Mouse (Mus musculus) heart, embryonic 13.5 days (tissue): Measurements from ENCODE around the gene Ggps1. TPM values are rescaled to one million over a fixed set of nuclear protein-coding genes. Genes with fewer than 3 reads are reported as not detected.
"Not testable (repeated sequence)": the region's sequence is repeated elsewhere in the genome, so short reads cannot be mapped to it uniquely, and the experiment has no call there.

Experiments
- ATAC-seq: fragments of 200-750 bp; cut with Nextera tagmentation; 2 replicates; pipeline ENCODE4 v1.8.0; 2017; ENCODE audit warnings: moderate TSS enrichment; ENCODE audit not compliant: insufficient number of reproducible peaks, low FRiP score, low TSS enrichment; ENCODE audit errors: extremely low read depth
- H3K27ac ChIP-seq: fragments of 300-500 bp; sonication (generic); replicated peaks from 2 replicates; pipeline ENCODE4 v1.5.1; 2015; ENCODE audit warnings: moderate library complexity, mild to moderate bottlenecking, inconsistent platforms
- H3K27me3 ChIP-seq: fragments of 300-500 bp; sonication (generic); replicated peaks from 2 replicates; pipeline ENCODE4 v1.6.1; 2015; ENCODE audit warnings: mild to moderate bottlenecking, inconsistent platforms
- H3K36me3 ChIP-seq: fragments of 300-500 bp; sonication (generic); 2 replicates; pipeline ENCODE4 v1.6.1; 2015; ENCODE audit warnings: mild to moderate bottlenecking, inconsistent platforms
- H3K4me1 ChIP-seq: fragments of 300-500 bp; sonication (generic); 2 replicates; pipeline ENCODE4 v1.6.1; 2015; ENCODE audit warnings: inconsistent platforms
- H3K4me2 ChIP-seq: fragments of 300-500 bp; sonication (generic); 2 replicates; pipeline ENCODE4 v1.6.1; 2015; ENCODE audit warnings: inconsistent platforms, mild to moderate bottlenecking, moderate library complexity
- H3K4me3 ChIP-seq: fragments of 300-500 bp; sonication (generic); 2 replicates; pipeline ENCODE4 v1.5.1; 2015; ENCODE audit warnings: moderate library complexity, mild to moderate bottlenecking, inconsistent platforms
- H3K9ac ChIP-seq: fragments of 300-500 bp; sonication (generic); 2 replicates; pipeline ENCODE4 v1.6.1; 2015; ENCODE audit warnings: inconsistent platforms, mild to moderate bottlenecking, moderate library complexity
- H3K9me3 ChIP-seq: fragments of 300-500 bp; sonication (generic); 2 replicates; pipeline ENCODE4 v1.6.1; 2016; ENCODE audit warnings: inconsistent platforms
- WGBS: fragments of 180-500 bp; shearing (Covaris S2); methylation state at CpG from one replicate; pipeline ENCODE4 v1.1.7; 2015; ENCODE audit warnings: mixed read lengths; 5-methylcytosine and 5-hydroxymethylcytosine counted together
- polyA plus RNA-seq: library from polyadenylated mRNA; unstranded; fragments of >200 nt; fragmentation: Nextera tagmentation; extraction: Ambion mirVana; gene quantifications from 2 replicates; pipeline ENCODE4 v1.2.1, GENCODE M21; 2015

The Ggps1 gene
- polyA plus RNA-seq, 1 experiment from 2014 or later: 40.9 TPM

DNA sequence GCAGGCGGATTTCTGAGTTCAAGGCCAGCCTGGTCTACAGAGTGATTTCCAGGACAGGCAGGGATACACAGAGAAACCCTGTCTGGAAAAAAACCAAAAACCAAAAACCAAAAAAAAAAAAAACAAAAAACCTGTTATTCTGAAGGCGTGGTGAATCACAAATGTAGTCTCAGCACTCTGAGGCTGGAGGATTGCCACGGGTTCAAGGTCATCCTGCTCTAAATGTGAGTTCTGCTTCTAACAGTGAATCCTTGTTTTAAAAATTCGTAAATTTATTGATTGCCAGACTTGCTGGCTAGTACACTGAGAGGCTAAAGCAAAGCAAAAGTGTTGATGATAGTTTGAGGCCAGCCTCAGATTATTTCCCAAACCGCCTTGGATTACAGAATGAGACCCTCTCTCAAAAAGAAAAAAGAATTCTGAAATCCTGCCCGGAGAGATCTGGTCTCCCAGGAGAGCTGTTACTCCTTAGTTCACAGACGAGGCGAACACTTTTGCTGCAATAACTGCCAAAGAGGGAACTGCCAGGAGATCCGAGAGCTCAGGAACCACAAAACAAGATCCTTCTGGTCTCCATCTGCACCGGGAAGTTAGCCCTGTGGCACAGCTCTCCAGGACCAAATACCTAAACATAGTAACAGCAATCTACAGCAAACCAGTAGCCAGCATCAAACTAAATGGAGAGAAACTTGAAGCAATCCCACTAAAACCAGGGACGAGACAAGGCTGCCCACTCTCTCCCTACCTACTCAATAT lies 27.2 kb downstream of the Ggps1 start:
- ATAC-seq: no peak
- no peaks in the 10 kb centered on the region for H3K36me3 ChIP-seq
- no peaks in the 10 kb centered on the region for H3K27me3 ChIP-seq
- no peak overlapping the region for H3K4me3 ChIP-seq
- WGBS: 91% methylated on average over 11 of the region's 11 CpGs
- no peak overlapping the region for H3K4me2 ChIP-seq
- no peak overlapping the region for H3K27ac ChIP-seq
- no peak overlapping the region for H3K9ac ChIP-seq
- H3K9me3 ChIP-seq: no peaks in the 10 kb centered on the region
- H3K4me1 ChIP-seq: peaks cover 30% of the 10 kb centered on the region

DNA sequence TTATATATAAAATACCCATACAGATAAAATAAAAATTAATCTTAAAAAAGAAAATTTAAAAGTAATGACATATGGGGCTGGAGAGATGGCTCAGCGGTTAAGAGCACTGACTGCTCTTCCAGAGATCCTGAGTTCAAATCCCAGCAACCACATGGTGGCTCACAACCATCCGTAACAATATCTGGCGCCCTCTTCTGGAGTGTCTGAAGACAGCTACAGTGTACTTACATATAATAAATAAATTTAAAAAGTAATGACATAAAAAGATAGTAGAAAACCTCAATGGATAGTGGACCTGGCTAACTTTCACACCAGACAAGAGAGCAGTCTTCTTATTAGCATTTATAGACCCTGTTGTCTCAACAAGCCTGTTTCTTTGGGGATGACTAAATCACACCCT lies 27.9 kb downstream of the Ggps1 start:
- not testable (repeated sequence) for H3K9me3 ChIP-seq, H3K4me2 ChIP-seq, H3K36me3 ChIP-seq, H3K4me3 ChIP-seq, ATAC-seq, H3K9ac ChIP-seq, H3K27ac ChIP-seq, H3K27me3 ChIP-seq
- WGBS: 85% methylated on average over 3 of the region's 3 CpGs
- peaks cover 23% of the 10 kb centered on the region for H3K4me1 ChIP-seq

DNA sequence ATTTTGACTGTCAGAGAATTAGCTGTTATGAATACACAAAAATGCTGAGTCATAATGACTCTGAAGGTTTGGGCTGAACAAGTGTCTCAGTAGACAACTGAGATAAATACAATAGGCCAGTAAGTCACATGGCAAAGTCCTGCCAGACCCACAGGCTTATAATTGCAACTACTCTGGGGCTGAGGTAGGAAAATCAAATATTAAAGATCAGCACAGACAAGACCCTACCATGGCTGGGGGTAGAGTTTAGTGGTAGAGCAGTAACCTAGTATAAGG lies 29.3 kb downstream of the Ggps1 start:
- no peaks in the 10 kb centered on the region for H3K27me3 ChIP-seq
- no peak overlapping the region for H3K9ac ChIP-seq
- no peaks in the 10 kb centered on the region for H3K9me3 ChIP-seq
- peaks cover 5% of the 10 kb centered on the region for H3K36me3 ChIP-seq
- H3K4me2 ChIP-seq: no peak overlapping the region
- H3K27ac ChIP-seq: peak overlapping the region; percentile 36; the same call in 1 of the 2 replicates
- no peak overlapping the region for H3K4me3 ChIP-seq
- ATAC-seq: peak; percentile 71
- H3K4me1 ChIP-seq: peaks cover 20% of the 10 kb centered on the region

DNA sequence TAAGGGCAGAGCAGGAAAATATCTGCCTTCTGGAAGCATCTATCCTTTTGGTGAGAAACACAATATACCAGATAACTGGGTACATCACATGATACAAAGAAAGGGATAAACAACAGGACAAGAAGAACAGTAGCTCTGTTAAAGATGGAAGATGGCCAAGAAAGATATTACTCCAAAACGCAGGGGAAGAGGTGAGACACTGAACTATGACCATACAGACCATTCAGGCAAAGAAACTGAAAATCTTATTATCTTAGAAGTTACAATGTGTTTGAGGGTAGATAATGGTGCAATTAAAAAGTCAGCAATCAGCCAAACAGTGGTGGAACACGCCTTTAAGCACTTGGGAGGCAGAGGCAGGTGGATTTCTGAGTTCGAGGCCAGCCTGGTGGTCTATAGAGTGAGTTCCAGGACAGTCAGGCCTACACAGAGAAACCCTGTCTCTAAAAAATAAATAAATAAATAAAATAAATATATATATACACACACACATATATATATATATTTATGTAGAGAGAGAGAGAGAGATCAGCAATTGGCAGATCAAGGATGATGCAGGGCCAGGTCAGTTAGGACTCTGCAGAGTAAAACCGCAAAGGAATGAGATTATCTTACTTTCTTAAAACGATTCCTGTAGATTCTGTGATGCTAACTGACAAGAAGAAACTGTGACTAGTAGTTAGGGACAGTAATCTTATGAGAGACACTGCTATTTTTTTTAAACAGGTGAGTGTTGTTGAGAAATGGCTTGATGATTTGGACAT lies 29.8 kb downstream of the Ggps1 start:
- 75% methylated on average over 5 of the region's 5 CpGs for WGBS
- Histone ChIP-seq H3K27me3 (no peaks in the 10 kb centered on the region), H3K9me3 (no peaks in the 10 kb centered on the region), H3K27ac (peak overlapping the region; percentile 42), H3K4me3 (no peak overlapping the region), H3K36me3 (peaks cover 10% of the 10 kb centered on the region), H3K4me1 (peaks cover 16% of the 10 kb centered on the region), H3K9ac (no peak overlapping the region), H3K4me2 (no peak overlapping the region)
- peak; percentile 31; the same call in 1 of the 2 replicates for ATAC-seq

DNA sequence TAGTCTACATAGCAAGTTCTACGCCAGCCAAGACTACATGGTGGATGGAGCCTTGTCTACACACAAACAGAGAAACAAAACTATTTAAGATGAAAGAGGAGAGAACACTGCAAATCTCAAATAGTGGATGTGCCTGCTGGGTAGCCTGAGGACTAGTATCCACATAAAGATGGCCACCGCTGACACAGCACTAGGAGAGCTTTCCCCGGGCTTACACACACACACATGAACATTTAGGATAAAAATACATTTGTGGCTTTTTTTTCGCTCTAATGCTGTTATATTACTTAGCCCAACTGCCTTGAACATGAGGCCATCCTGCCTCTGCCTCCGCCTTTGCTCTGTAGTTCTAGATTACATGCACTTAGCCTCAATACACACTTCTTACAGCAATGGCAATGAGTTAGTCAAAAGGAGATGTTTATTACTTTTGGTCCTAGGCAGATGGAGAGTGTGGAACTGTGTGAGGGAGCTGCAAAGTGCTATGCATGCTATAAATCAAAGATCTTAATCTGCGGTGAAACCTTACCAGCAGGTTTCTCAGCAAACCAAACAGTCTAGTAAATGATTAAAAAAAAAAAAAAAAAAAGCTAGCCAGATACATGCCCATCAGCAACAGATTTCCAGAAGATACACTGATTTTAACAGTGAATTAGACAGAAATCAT lies 37.0 kb downstream of the Ggps1 start:
- no peaks in the 10 kb centered on the region for H3K9me3 ChIP-seq
- H3K36me3 ChIP-seq: peaks cover 39% of the 10 kb centered on the region
- no peak overlapping the region for H3K4me3 ChIP-seq
- H3K4me1 ChIP-seq: no peaks in the 10 kb centered on the region
- 92% methylated on average over 6 of the region's 6 CpGs for whole genome bisulfite sequencing
- no peak overlapping the region for H3K4me2 ChIP-seq
- no peak overlapping the region for H3K9ac ChIP-seq
- H3K27me3 ChIP-seq: no peaks in the 10 kb centered on the region
- no peak overlapping the region for H3K27ac ChIP-seq
- ATAC-seq: no peak

DNA sequence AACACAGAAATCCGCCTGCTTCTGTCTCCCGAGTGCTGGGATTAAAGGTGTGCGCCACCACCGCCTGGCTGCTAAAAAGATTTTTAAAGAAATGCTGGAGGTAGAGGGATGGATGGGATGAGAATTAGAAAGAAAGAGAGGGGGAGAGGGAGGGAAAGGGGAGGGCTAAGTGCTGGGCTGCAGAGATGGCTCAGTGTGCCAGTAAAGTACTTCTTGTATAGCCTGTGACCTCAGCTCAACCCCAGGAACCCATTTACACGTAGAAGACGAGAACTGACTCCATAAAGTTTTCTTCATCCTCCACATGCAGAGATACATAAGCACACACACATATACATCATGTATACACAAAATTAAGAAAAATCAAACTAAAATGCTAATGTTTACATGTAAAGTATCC lies 37.7 kb downstream of the Ggps1 start:
- Histone ChIP-seq H3K27me3 (no peaks in the 10 kb centered on the region), H3K9me3 (no peaks in the 10 kb centered on the region), H3K4me2 (peak overlapping the region; percentile 11; the same call in 1 of the 2 replicates), H3K9ac (no peak overlapping the region), H3K4me1 (no peaks in the 10 kb centered on the region), H3K4me3 (no peak overlapping the region), H3K27ac (no peak overlapping the region), H3K36me3 (peaks cover 39% of the 10 kb centered on the region)
- WGBS: 88% methylated on average over 6 of the region's 6 CpGs
- ATAC-seq: no peak

DNA sequence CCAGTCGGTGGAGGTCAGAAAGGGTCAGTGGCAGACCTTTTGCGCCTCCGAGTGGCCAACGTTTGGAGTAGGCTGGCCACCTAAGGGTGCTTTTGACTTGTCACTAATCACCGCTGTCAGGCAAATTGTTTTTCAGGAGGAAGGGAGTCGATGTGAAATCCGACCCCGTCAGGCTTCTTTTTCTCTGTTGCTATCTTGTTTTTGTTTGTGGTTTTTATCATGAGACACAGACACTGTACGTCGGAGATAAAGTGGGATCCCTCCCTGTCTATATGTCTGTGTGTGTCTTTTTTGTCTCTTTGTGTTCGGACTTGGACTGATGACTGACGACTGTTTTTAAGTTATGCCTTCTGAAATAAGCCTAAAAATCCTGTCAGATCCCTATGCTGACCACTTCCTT lies 41.9 kb downstream of the Ggps1 start:
- ATAC-seq, H3K9ac ChIP-seq, H3K4me1 ChIP-seq, H3K27ac ChIP-seq, H3K9me3 ChIP-seq, H3K27me3 ChIP-seq, H3K4me3 ChIP-seq, H3K4me2 ChIP-seq: not testable (repeated sequence)
- 35% methylated on average over 9 of the region's 12 CpGs for WGBS
- H3K36me3 ChIP-seq: peaks cover 42% of the 10 kb centered on the region

DNA sequence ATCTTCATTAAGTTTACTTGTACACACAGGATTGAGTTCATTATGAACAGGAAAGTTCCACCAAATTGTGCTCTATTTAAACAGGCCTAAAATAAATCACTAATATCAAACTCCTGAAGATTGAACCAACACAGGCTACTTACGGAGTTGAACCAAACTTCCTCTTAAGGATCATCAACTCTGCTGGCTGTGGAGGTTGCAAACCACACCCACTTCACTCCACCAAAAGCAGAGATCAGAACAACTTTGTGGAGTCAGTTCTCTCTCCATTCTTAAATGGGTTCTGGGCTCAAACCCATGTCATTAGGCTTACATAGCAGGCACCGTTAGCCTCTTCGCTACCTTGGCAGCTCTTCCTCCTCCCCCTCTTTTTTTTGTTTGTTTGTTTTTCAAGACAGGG lies 44.4 kb downstream of the Ggps1 start:
- no peak for ATAC-seq
- 90% methylated on average over 3 of the region's 3 CpGs for WGBS
- H3K36me3 ChIP-seq: peaks cover 45% of the 10 kb centered on the region

DNA sequence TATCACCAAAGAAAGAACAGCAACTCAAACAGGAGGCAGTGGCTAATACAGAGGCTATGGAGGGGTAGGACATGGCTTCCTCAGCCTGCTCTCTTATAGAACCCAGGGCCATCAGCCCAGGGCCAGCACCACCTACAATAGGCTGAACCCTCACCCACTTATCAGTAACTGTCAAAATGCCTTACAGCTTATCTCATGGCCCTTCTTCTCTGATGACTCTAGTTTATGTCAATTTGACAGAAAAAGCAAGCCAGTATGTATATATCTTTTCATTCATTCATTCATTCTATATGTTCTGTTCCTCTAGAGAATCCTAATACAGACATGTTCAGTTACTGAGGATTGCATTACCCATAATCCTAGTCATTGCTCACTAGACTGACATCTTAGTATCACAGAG lies 45.0 kb downstream of the Ggps1 start:
- H3K9ac ChIP-seq: no peak overlapping the region
- 0 out of 2 replicates have a peak, but pooled peaks cover 4% of the 10 kb centered on the region for H3K4me1 ChIP-seq
- H3K4me3 ChIP-seq: no peak overlapping the region
- no peak overlapping the region for H3K4me2 ChIP-seq
- H3K27me3 ChIP-seq: no peaks in the 10 kb centered on the region
- H3K9me3 ChIP-seq: no peaks in the 10 kb centered on the region
- H3K27ac ChIP-seq: no peak overlapping the region
- no peak for ATAC-seq
- H3K36me3 ChIP-seq: peaks cover 51% of the 10 kb centered on the region

More for the DNA sequence above, 44.4 kb downstream of the Ggps1 start:
- H3K27me3 ChIP-seq: no peaks in the 10 kb centered on the region
- no peak overlapping the region for H3K4me2 ChIP-seq
- H3K27ac ChIP-seq: no peak overlapping the region
- H3K9ac ChIP-seq: no peak overlapping the region
- H3K9me3 ChIP-seq: no peaks in the 10 kb centered on the region
- no peak overlapping the region for H3K4me3 ChIP-seq
- H3K4me1 ChIP-seq: 0 out of 2 replicates have a peak, but pooled peaks cover 4% of the 10 kb centered on the region

DNA sequence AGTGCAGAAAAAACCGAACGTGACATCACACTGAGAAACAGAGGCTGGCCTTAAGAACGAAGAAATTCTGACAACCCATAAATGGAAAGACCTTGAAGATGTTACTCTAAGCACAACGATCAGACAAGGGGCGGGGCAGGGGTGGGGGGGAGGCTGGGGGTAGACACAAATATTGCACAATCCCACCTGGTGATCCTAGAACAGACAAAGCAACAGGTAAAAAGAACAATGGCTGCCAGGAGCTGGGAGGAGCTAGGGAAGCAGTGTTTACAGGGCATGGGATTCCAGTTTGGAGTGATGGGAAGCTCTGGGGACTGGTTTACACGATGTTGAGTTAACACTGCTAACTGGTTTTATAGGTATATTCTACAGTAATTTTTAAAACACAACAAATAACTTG lies 47.7 kb downstream of the Ggps1 start:
- 90% methylated on average over 6 of the region's 6 CpGs for WGBS
- Histone ChIP-seq H3K36me3 (peaks cover 74% of the 10 kb centered on the region), H3K9ac (no peak overlapping the region), H3K27me3 (no peaks in the 10 kb centered on the region), H3K27ac (no peak overlapping the region), H3K9me3 (no peaks in the 10 kb centered on the region), H3K4me1 (0 out of 2 replicates have a peak, but pooled peaks cover 4% of the 10 kb centered on the region), H3K4me2 (no peak overlapping the region), H3K4me3 (no peak overlapping the region)
- no peak for ATAC-seq

DNA sequence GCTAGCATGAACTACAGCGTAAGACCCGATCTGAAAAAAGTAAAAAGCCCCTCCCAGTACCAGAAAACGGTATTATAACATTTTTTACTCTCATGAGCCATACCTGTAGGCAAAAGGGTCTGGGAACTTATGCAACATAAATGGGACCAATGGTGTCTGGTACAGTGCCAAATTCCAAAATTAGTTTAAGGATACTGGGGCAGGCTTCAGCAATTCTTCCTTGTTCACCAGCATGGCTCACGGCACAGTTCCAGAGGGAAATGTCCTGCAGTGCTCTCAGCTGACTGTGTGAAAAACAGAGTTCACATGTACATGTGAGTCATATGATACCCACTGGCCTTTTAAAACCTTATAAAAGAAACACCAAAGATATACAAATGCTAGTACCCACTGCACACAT lies 48.7 kb downstream of the Ggps1 start:
- Histone ChIP-seq H3K4me2 (no peak overlapping the region), H3K4me1 (0 out of 2 replicates have a peak, but pooled peaks cover 2% of the 10 kb centered on the region), H3K27me3 (no peaks in the 10 kb centered on the region), H3K9ac (no peak overlapping the region), H3K36me3 (peaks cover 80% of the 10 kb centered on the region), H3K27ac (no peak overlapping the region), H3K4me3 (no peak overlapping the region), H3K9me3 (no peaks in the 10 kb centered on the region)
- 88% methylated on average over 4 of the region's 4 CpGs for WGBS
- no peak for ATAC-seq
